Mouse (Mus musculus): ENCODE data around the gene Sec63. TPM values are rescaled to one million over a fixed set of nuclear protein-coding genes. Genes with fewer than 3 reads are reported as not detected.

The Sec63 gene
- polyA plus RNA-seq, 1 experiment from 2014 or later = 17.2 TPM

- Histone ChIP-seq H3K36me3 (replicated peaks; ENCODE audit: control insufficient read depth, insufficient read depth) (peaks cover 83% of the 10 kb centered on the region), H3K27me3 (ENCODE audit: control insufficient read depth, insufficient read depth, low read length) (no peaks in the 10 kb centered on the region), H3K9ac (no peak overlapping the region), H3K4me3 (replicated peaks; ENCODE audit: low read length) (no peak overlapping the region), H3K27ac (no peak overlapping the region), H3K9me3 (ENCODE audit: control insufficient read depth, low read length) (no peaks in the 10 kb centered on the region), H3K4me1 (replicated peaks; ENCODE audit: control insufficient read depth, insufficient read depth, low read length) (no peaks in the 10 kb centered on the region), H3K4me2 (replicated peaks) (no peak overlapping the region)
- 69% methylated on average over 3 of the region's 3 CpGs for WGBS
- ATAC-seq (ENCODE audit: low FRiP score) (no peak), DNase-seq (ENCODE audit: low spot score) (no peak)
These were observed 39.6 kb downstream of the Sec63 start for GRCm38 (mm10) chr10:42800922-42801321.

GRCm38 (mm10) chr10:42825923-42826322, 64.6 kb downstream of the Sec63 start:
- Histone ChIP-seq H3K4me3 (replicated peaks; ENCODE audit: low read length) (no peak overlapping the region), H3K9me3 (ENCODE audit: control insufficient read depth, low read length) (no peaks in the 10 kb centered on the region), H3K27ac (no peak overlapping the region), H3K4me2 (replicated peaks) (no peak overlapping the region), H3K27me3 (ENCODE audit: control insufficient read depth, insufficient read depth, low read length) (no peaks in the 10 kb centered on the region), H3K4me1 (replicated peaks; ENCODE audit: control insufficient read depth, insufficient read depth, low read length) (no peaks in the 10 kb centered on the region), H3K9ac (no peak overlapping the region), H3K36me3 (replicated peaks; ENCODE audit: control insufficient read depth, insufficient read depth) (peaks cover 74% of the 10 kb centered on the region)
- WGBS = 47% methylated on average over 6 of the region's 6 CpGs
- DNase-seq (ENCODE audit: low spot score) (no peak), ATAC-seq (ENCODE audit: low FRiP score) (no peak)

- Histone ChIP-seq H3K36me3 (replicated peaks; ENCODE audit: control insufficient read depth, insufficient read depth) (peaks cover 76% of the 10 kb centered on the region), H3K4me1 (replicated peaks; ENCODE audit: control insufficient read depth, insufficient read depth, low read length) (no peaks in the 10 kb centered on the region), H3K27ac (no peak overlapping the region), H3K4me2 (replicated peaks) (no peak overlapping the region), H3K9ac (no peak overlapping the region), H3K4me3 (replicated peaks; ENCODE audit: low read length) (no peak overlapping the region), H3K9me3 (ENCODE audit: control insufficient read depth, low read length) (no peaks in the 10 kb centered on the region), H3K27me3 (ENCODE audit: control insufficient read depth, insufficient read depth, low read length) (no peaks in the 10 kb centered on the region)
- ATAC-seq (ENCODE audit: low FRiP score) (no peak), DNase-seq (ENCODE audit: low spot score) (no peak)
- 78% methylated on average over 5 of the region's 5 CpGs for WGBS
These were observed 65.9 kb downstream of the Sec63 start for GRCm38 (mm10) chr10:42827155-42827554.

- H3K4me3 ChIP-seq (replicated peaks; ENCODE audit: low read length) = no peak overlapping the region
- DNase-seq (ENCODE audit: low spot score) (no peak), ATAC-seq (ENCODE audit: low FRiP score) (no peak)
- no peak overlapping the region for H3K4me2 ChIP-seq (replicated peaks)
- peaks cover 76% of the 10 kb centered on the region for H3K36me3 ChIP-seq (replicated peaks; ENCODE audit: control insufficient read depth, insufficient read depth)
- no peaks in the 10 kb centered on the region for H3K9me3 ChIP-seq (ENCODE audit: control insufficient read depth, low read length)
- H3K9ac ChIP-seq = no peak overlapping the region
- WGBS = 90% methylated on average over 2 of the region's 2 CpGs
- H3K27me3 ChIP-seq (ENCODE audit: control insufficient read depth, insufficient read depth, low read length) = no peaks in the 10 kb centered on the region
- H3K4me1 ChIP-seq (replicated peaks; ENCODE audit: control insufficient read depth, insufficient read depth, low read length) = no peaks in the 10 kb centered on the region; the same call in 1 of the 2 replicates
- no peak overlapping the region for H3K27ac ChIP-seq
These were observed 68.7 kb downstream of the Sec63 start for GRCm38 (mm10) chr10:42830007-42830406.

GRCm38 (mm10) chr10:42830409-42830808, 69.1 kb downstream of the Sec63 start:
- WGBS = 58% methylated on average over 6 of the region's 6 CpGs
- Histone ChIP-seq H3K9me3 (ENCODE audit: control insufficient read depth, low read length) (no peaks in the 10 kb centered on the region), H3K36me3 (replicated peaks; ENCODE audit: control insufficient read depth, insufficient read depth) (peaks cover 72% of the 10 kb centered on the region), H3K4me2 (replicated peaks) (no peak overlapping the region), H3K4me1 (replicated peaks; ENCODE audit: control insufficient read depth, insufficient read depth, low read length) (no peaks in the 10 kb centered on the region; the same call in 1 of the 2 replicates), H3K4me3 (replicated peaks; ENCODE audit: low read length) (no peak overlapping the region), H3K9ac (no peak overlapping the region), H3K27me3 (ENCODE audit: control insufficient read depth, insufficient read depth, low read length) (no peaks in the 10 kb centered on the region), H3K27ac (no peak overlapping the region)
- no peak for DNase-seq (ENCODE audit: low spot score)
- no peak for ATAC-seq (ENCODE audit: low FRiP score)

- Histone ChIP-seq H3K36me3 (replicated peaks; ENCODE audit: control insufficient read depth, insufficient read depth) (peaks cover 62% of the 10 kb centered on the region), H3K9me3 (ENCODE audit: control insufficient read depth, low read length) (no peaks in the 10 kb centered on the region), H3K27me3 (ENCODE audit: control insufficient read depth, insufficient read depth, low read length) (no peaks in the 10 kb centered on the region), H3K4me2 (replicated peaks) (no peak overlapping the region), H3K27ac (peak overlapping the region; percentile 75), H3K4me1 (replicated peaks; ENCODE audit: control insufficient read depth, insufficient read depth, low read length) (no peaks in the 10 kb centered on the region; the same call in 1 of the 2 replicates), H3K9ac (no peak overlapping the region), H3K4me3 (replicated peaks; ENCODE audit: low read length) (no peak overlapping the region)
- DNase-seq (ENCODE audit: low spot score) (peak; percentile 62), ATAC-seq (ENCODE audit: low FRiP score) (no peak)
- 43% methylated on average over 4 of the region's 4 CpGs for WGBS
These were observed 71.4 kb downstream of the Sec63 start for GRCm38 (mm10) chr10:42832677-42833076.

- DNase-seq (ENCODE audit: low spot score) (no peak), ATAC-seq (ENCODE audit: low FRiP score) (peak; percentile 76)
- Histone ChIP-seq H3K4me3 (replicated peaks; ENCODE audit: low read length) (no peak overlapping the region), H3K4me2 (replicated peaks) (no peak overlapping the region), H3K9me3 (ENCODE audit: control insufficient read depth, low read length) (no peaks in the 10 kb centered on the region; the same call in 1 of the 2 replicates), H3K27me3 (ENCODE audit: control insufficient read depth, insufficient read depth, low read length) (no peaks in the 10 kb centered on the region), H3K27ac (peak overlapping the region; percentile 75), H3K4me1 (replicated peaks; ENCODE audit: control insufficient read depth, insufficient read depth, low read length) (no peaks in the 10 kb centered on the region; the same call in 1 of the 2 replicates), H3K9ac (no peak overlapping the region), H3K36me3 (replicated peaks; ENCODE audit: control insufficient read depth, insufficient read depth) (peaks cover 48% of the 10 kb centered on the region)
- WGBS = 21% methylated on average over 4 of the region's 4 CpGs
These were observed 72.8 kb downstream of the Sec63 start for GRCm38 (mm10) chr10:42833871-42834727.

- Histone ChIP-seq H3K9me3 (ENCODE audit: control insufficient read depth, low read length) (no peaks in the 10 kb centered on the region; the same call in 1 of the 2 replicates), H3K4me2 (replicated peaks) (no peak overlapping the region), H3K27me3 (ENCODE audit: control insufficient read depth, insufficient read depth, low read length) (no peaks in the 10 kb centered on the region), H3K4me1 (replicated peaks; ENCODE audit: control insufficient read depth, insufficient read depth, low read length) (no peaks in the 10 kb centered on the region; the same call in 1 of the 2 replicates), H3K27ac (no peak overlapping the region), H3K36me3 (replicated peaks; ENCODE audit: control insufficient read depth, insufficient read depth) (peaks cover 24% of the 10 kb centered on the region), H3K9ac (no peak overlapping the region), H3K4me3 (replicated peaks; ENCODE audit: low read length) (no peak overlapping the region)
- no peak for DNase-seq (ENCODE audit: low spot score)
- no peak for ATAC-seq (ENCODE audit: low FRiP score)
- 92% methylated on average over 4 of the region's 4 CpGs for WGBS
These were observed 76.8 kb downstream of the Sec63 start for GRCm38 (mm10) chr10:42838106-42838505.

- Histone ChIP-seq H3K9me3 (ENCODE audit: control insufficient read depth, low read length) (no peaks in the 10 kb centered on the region; the same call in 1 of the 2 replicates), H3K4me1 (replicated peaks; ENCODE audit: control insufficient read depth, insufficient read depth, low read length) (no peaks in the 10 kb centered on the region; the same call in 1 of the 2 replicates), H3K36me3 (replicated peaks; ENCODE audit: control insufficient read depth, insufficient read depth) (peaks cover 18% of the 10 kb centered on the region), H3K9ac (no peak overlapping the region), H3K27me3 (ENCODE audit: control insufficient read depth, insufficient read depth, low read length) (no peaks in the 10 kb centered on the region), H3K27ac (no peak overlapping the region), H3K4me2 (replicated peaks) (no peak overlapping the region), H3K4me3 (replicated peaks; ENCODE audit: low read length) (no peak overlapping the region)
- no peak for ATAC-seq (ENCODE audit: low FRiP score)
- no peak for DNase-seq (ENCODE audit: low spot score)
- 100% methylated on average over 2 of the region's 2 CpGs for WGBS
These were observed 77.4 kb downstream of the Sec63 start for GRCm38 (mm10) chr10:42838736-42839135.
